Mouse (Mus musculus) myocyte (in vitro differentiated cells): Measurements from ENCODE around the gene Ripk4.

Source experiments
- CEBPB ChIP-seq: IDR thresholded peaks from 2 replicates; pipeline ENCODE4 v1.6.1; 2011; ENCODE audit warnings: mild to moderate bottlenecking, moderate library complexity; ENCODE audit not compliant: poor library complexity, insufficient read depth, severe bottlenecking
- MAX ChIP-seq: IDR thresholded peaks from one replicate; pipeline ENCODE4 v1.6.1; 2011; ENCODE audit warnings: low read depth, mild to moderate bottlenecking, control low read depth
- POLR2A ChIP-seq: IDR thresholded peaks from one replicate; pipeline ENCODE4 v1.6.1; 2011; ENCODE audit warnings: low read depth, mild to moderate bottlenecking, control low read depth, moderate library complexity; ENCODE audit not compliant: insufficient read length
- POLR2AphosphoS2 ChIP-seq: IDR thresholded peaks from one replicate; pipeline ENCODE4 v1.6.1; 2011; ENCODE audit warnings: low read depth, control low read depth; ENCODE audit not compliant: insufficient read length
- TCF12 ChIP-seq: IDR thresholded peaks from one replicate; pipeline ENCODE4 v1.6.1; 2011; ENCODE audit warnings: mild to moderate bottlenecking, control low read depth; ENCODE audit not compliant: poor library complexity, insufficient read depth, severe bottlenecking

- TF ChIP-seq MAX (no peak), POLR2A (no peak), CEBPB (no peak), POLR2AphosphoS2 (no peak), TCF12 (no peak)
Observed at GRCm38 (mm10) chr16:97748421-97748820, 15.2 kb downstream of the Ripk4 start.
